Mouse (Mus musculus) retina, postnatal 7 days (tissue): ENCODE results near the gene Cryzl1.

Experiments
- DNase-seq: peaks from one replicate; pipeline ENCODE4 v3.0.0-alpha.2; 2012; ENCODE audit warnings: low read depth, low spot score

Gene Cryzl1

GRCm38 (mm10) chr16:91740184-91740917, 11.6 kb upstream of the Cryzl1 start:
- no peak for DNase-seq

- DNase-seq, result no peak
These were observed 9.7 kb upstream of the Cryzl1 start for GRCm38 (mm10) chr16:91738505-91738904.

- DNase-seq, result no peak
These were observed 7.5 kb upstream of the Cryzl1 start for GRCm38 (mm10) chr16:91736046-91736816.

GRCm38 (mm10) chr16:91734771-91735170, 6.0 kb upstream of the Cryzl1 start:
- no peak for DNase-seq

- no peak for DNase-seq
These were observed 4.0 kb upstream of the Cryzl1 start for GRCm38 (mm10) chr16:91732816-91733215.

GRCm38 (mm10) chr16:91730446-91730845, 1.7 kb upstream of the Cryzl1 start:
- peak; percentile 3 for DNase-seq

- DNase-seq, result peak; percentile 24
These were observed 1.2 kb upstream of the Cryzl1 start for GRCm38 (mm10) chr16:91729821-91730441.

- DNase-seq, result peak; percentile 99
These were observed 299 bp upstream of the Cryzl1 start, which contains the start of gene Itsn1 for GRCm38 (mm10) chr16:91729066-91729482. Gene Itsn1, plus strand, starts transcription at chr16:91729281.

- no peak for DNase-seq
These were observed 1.3 kb downstream of the Cryzl1 start for GRCm38 (mm10) chr16:91727433-91727832.

- peak; percentile 19 for DNase-seq
These were observed 4.5 kb downstream of the Cryzl1 start for GRCm38 (mm10) chr16:91724247-91724646.

GRCm38 (mm10) chr16:91717399-91717798, 11.4 kb downstream of the Cryzl1 start:
- DNase-seq, result no peak

GRCm38 (mm10) chr16:91716927-91717349, 11.8 kb downstream of the Cryzl1 start:
- no peak for DNase-seq

GRCm38 (mm10) chr16:91710241-91710640, 18.5 kb downstream of the Cryzl1 start:
- DNase-seq, result no peak

- no peak for DNase-seq
These were observed 24.0 kb downstream of the Cryzl1 start for GRCm38 (mm10) chr16:91704603-91705340.

- DNase-seq, result no peak
These were observed 26.0 kb downstream of the Cryzl1 start for GRCm38 (mm10) chr16:91702771-91703188.

GRCm38 (mm10) chr16:91701908-91702307, 26.9 kb downstream of the Cryzl1 start:
- no peak for DNase-seq

- DNase-seq, result no peak
These were observed 29.8 kb downstream of the Cryzl1 start for GRCm38 (mm10) chr16:91698995-91699394.

- no peak for DNase-seq
These were observed 33.5 kb downstream of the Cryzl1 start for GRCm38 (mm10) chr16:91695108-91695755.

GRCm38 (mm10) chr16:91694455-91695084, 34.2 kb downstream of the Cryzl1 start:
- peak; percentile 53 for DNase-seq

GRCm38 (mm10) chr16:91689791-91690190, 39.0 kb downstream of the Cryzl1 start:
- no peak for DNase-seq
